Mouse (Mus musculus) neural tube, embryonic 15.5 days (tissue): ENCODE measurements around the gene Col11a2. TPM values are rescaled to one million over a fixed set of nuclear protein-coding genes. Genes with fewer than 3 reads are reported as not detected.
A peak's percentile ranks its signal among the peaks of the same experiment; 100 is the strongest.

Source experiments
- ATAC-seq: fragments of 200-750 bp; cut with Nextera tagmentation; 2 replicates; pipeline ENCODE4 v1.8.0; 2017; ENCODE audit warnings: mild to moderate bottlenecking, moderate TSS enrichment, moderate library complexity; ENCODE audit not compliant: low FRiP score
- H3K27ac ChIP-seq: fragments of 300-500 bp; sonication (generic); replicated peaks from 2 replicates; pipeline ENCODE4 v1.5.1; 2015; ENCODE audit warnings: mild to moderate bottlenecking, inconsistent platforms
- H3K27me3 ChIP-seq: fragments of 300-500 bp; sonication (generic); replicated peaks from 2 replicates; pipeline ENCODE4 v1.6.1; 2015; ENCODE audit warnings: inconsistent platforms
- H3K36me3 ChIP-seq: fragments of 300-500 bp; sonication (generic); 2 replicates; pipeline ENCODE4 v1.6.1; 2015; ENCODE audit warnings: inconsistent platforms
- H3K4me1 ChIP-seq: fragments of 300-500 bp; sonication (generic); 2 replicates; pipeline ENCODE4 v1.6.1; 2015; ENCODE audit warnings: inconsistent platforms
- H3K4me2 ChIP-seq: fragments of 300-500 bp; sonication (generic); 2 replicates; pipeline ENCODE4 v1.6.1; 2015; ENCODE audit warnings: inconsistent platforms, mild to moderate bottlenecking, moderate library complexity
- H3K4me3 ChIP-seq: fragments of 300-500 bp; sonication (generic); replicated peaks from 2 replicates; pipeline ENCODE4 v1.5.1; 2015; ENCODE audit warnings: mild to moderate bottlenecking, inconsistent platforms
- H3K9ac ChIP-seq: fragments of 300-500 bp; sonication (generic); replicated peaks from 2 replicates; pipeline ENCODE4 v1.6.1; 2015; ENCODE audit warnings: mild to moderate bottlenecking, inconsistent platforms
- H3K9me3 ChIP-seq: fragments of 300-500 bp; sonication (generic); replicated peaks from 2 replicates; pipeline ENCODE4 v1.6.1; 2016; ENCODE audit warnings: inconsistent platforms
- WGBS: fragments of 180-500 bp; shearing (Covaris S2); methylation state at CpG from one replicate; pipeline ENCODE4 v1.1.7; 2015; ENCODE audit warnings: mixed read lengths; 5-methylcytosine and 5-hydroxymethylcytosine counted together
- polyA plus RNA-seq: library from polyadenylated mRNA; unstranded; fragments of >200 nt; fragmentation: Nextera tagmentation; extraction: Ambion mirVana; gene quantifications from 2 replicates; pipeline ENCODE4 v1.2.1, GENCODE M21; 2015

The Col11a2 gene
- polyA plus RNA-seq, 1 experiment from 2014 or later = 9.4 TPM

DNA sequence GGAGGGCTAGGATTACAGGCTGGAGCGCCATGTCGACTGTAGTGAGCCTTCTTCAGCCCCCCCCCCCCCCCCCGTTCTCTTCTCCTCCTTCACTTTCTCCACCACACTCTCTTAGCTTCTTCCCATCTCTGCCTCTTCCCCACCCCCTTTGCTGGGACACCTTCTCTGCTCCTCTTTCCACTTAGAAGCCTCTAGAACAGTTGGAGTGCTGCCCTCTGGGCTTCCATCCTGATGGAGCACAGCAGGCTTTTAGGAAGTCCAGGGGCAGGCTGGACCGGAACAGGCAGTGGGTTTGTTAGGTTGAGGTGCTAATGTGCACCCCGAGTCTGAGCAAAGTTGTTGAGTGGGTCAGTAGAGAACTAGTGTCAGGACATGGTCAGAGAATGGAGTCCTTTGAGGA, 29.1 kb upstream of the Col11a2 start:
- H3K4me1 ChIP-seq = no peaks in the 10 kb centered on the region
- ATAC-seq = no peak
- no peak overlapping the region for H3K27ac ChIP-seq
- no peaks in the 10 kb centered on the region for H3K9me3 ChIP-seq
- H3K27me3 ChIP-seq = no peaks in the 10 kb centered on the region
- 81% methylated on average over 3 of the region's 5 CpGs for WGBS
- no peak overlapping the region for H3K4me3 ChIP-seq
- 0 out of 2 replicates have a peak, but pooled peaks cover 2% of the 10 kb centered on the region for H3K36me3 ChIP-seq
- no peak overlapping the region for H3K4me2 ChIP-seq
- H3K9ac ChIP-seq = no peak overlapping the region

DNA sequence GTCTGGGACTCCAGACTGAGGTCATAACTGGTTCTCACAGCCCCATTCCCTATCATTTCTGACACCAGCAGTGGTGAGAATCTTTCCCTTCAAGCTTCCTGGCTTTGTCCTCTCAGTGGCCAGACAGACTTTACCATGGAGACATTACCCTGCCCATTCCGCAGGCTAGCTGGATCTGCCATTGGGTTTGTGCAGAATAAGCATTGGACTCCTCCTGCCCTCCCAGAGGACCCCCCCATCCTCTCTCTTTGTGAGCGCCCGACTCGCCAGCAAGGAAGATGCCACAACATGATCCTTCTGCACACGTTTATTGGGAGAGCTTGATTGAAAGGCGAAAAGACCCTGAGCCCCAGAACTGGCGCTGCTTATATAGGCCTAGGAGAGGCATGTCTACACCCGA, 25.8 kb upstream of the Col11a2 start:
- H3K27ac ChIP-seq = no peak overlapping the region
- no peaks in the 10 kb centered on the region for H3K4me1 ChIP-seq
- no peak for ATAC-seq
- WGBS = 93% methylated on average over 8 of the region's 8 CpGs
- no peak overlapping the region for H3K4me3 ChIP-seq
- H3K9ac ChIP-seq = no peak overlapping the region
- no peak overlapping the region for H3K4me2 ChIP-seq
- 0 out of 2 replicates have a peak, but pooled peaks cover 2% of the 10 kb centered on the region for H3K36me3 ChIP-seq
- H3K9me3 ChIP-seq = no peaks in the 10 kb centered on the region
- no peaks in the 10 kb centered on the region for H3K27me3 ChIP-seq

DNA sequence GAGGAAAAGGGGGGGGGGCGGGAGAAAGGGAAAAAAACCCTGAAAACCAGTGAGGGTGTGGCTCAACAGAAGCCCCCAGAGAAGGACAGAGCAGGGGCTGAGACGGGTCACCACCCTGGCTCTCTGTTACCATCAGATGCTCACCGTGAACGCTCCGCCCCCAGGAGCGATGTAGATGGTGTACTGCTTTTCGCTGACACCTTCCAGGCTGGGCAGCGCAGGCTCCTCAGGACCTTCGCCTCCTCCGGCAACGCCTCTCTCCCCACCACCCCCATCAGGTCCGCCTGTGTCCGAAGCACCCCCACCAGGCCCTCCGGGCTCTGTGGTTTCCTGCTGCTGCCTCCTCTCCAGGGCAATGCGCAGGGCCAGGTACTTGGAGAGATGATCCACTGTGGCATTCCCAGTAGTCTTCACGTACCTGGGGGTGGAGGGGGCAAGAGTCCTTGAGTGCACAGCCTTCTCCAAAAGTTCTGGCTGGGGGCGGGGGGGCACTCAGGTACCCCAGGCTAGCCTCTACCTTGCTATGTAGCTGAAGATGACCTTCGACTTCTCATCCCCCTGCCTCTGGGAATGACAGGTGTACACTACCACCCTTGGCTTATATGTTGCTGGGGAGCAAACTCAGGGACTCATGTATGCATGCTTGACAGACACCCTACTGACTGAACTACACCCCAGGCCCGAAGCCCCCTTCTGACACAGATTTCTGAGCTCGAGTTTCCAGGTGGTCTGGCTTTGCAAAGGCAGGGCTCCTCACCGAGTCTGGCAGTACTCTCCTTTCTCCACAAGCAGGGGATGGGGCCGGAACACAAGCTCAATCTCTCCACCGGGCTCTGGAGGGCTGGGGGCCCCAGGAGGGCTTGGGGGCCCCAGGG, 17.5 kb upstream of the Col11a2 start:
- no peak overlapping the region for H3K27ac ChIP-seq
- H3K9me3 ChIP-seq = no peaks in the 10 kb centered on the region
- H3K4me1 ChIP-seq = peaks cover 36% of the 10 kb centered on the region
- no peak for ATAC-seq
- H3K27me3 ChIP-seq = no peaks in the 10 kb centered on the region
- no peak overlapping the region for H3K9ac ChIP-seq
- 97% methylated on average over 23 of the region's 23 CpGs for WGBS
- H3K4me2 ChIP-seq = no peak overlapping the region
- H3K4me3 ChIP-seq = no peak overlapping the region
- peaks cover 11% of the 10 kb centered on the region for H3K36me3 ChIP-seq

GRCm38 (mm10) chr17:34022414-34022783, 16.8 kb upstream of the Col11a2 start:
- Histone ChIP-seq H3K27me3 (no peaks in the 10 kb centered on the region), H3K4me1 (peaks cover 43% of the 10 kb centered on the region), H3K9me3 (no peaks in the 10 kb centered on the region), H3K9ac (no peak overlapping the region), H3K4me3 (no peak overlapping the region), H3K4me2 (no peak overlapping the region), H3K36me3 (peaks cover 11% of the 10 kb centered on the region), H3K27ac (no peak overlapping the region)
- 90% methylated on average over 14 of the region's 14 CpGs for WGBS
- no peak for ATAC-seq

GRCm38 (mm10) chr17:34022987-34023386, 16.2 kb upstream of the Col11a2 start:
- Histone ChIP-seq H3K9me3 (no peaks in the 10 kb centered on the region), H3K4me3 (no peak overlapping the region), H3K27ac (no peak overlapping the region), H3K9ac (no peak overlapping the region), H3K4me1 (peaks cover 48% of the 10 kb centered on the region), H3K27me3 (no peaks in the 10 kb centered on the region), H3K36me3 (peaks cover 11% of the 10 kb centered on the region), H3K4me2 (peak overlapping the region; percentile 98; the same call in 1 of the 2 replicates)
- WGBS = 97% methylated on average over 20 of the region's 20 CpGs
- ATAC-seq = no peak

- 71% methylated on average over 9 of the region's 9 CpGs for WGBS
- H3K27me3 ChIP-seq = no peaks in the 10 kb centered on the region
- H3K4me2 ChIP-seq = peak overlapping the region; percentile 98
- peaks cover 13% of the 10 kb centered on the region for H3K36me3 ChIP-seq
- H3K4me3 ChIP-seq = peak overlapping the region; percentile 80
- H3K4me1 ChIP-seq = peaks cover 55% of the 10 kb centered on the region
- no peak for ATAC-seq
- H3K9me3 ChIP-seq = no peaks in the 10 kb centered on the region
- H3K9ac ChIP-seq = peak overlapping the region; percentile 91
- peak overlapping the region; percentile 98 for H3K27ac ChIP-seq
Measured at GRCm38 (mm10) chr17:34023678-34024077, 15.6 kb upstream of the Col11a2 start.

DNA sequence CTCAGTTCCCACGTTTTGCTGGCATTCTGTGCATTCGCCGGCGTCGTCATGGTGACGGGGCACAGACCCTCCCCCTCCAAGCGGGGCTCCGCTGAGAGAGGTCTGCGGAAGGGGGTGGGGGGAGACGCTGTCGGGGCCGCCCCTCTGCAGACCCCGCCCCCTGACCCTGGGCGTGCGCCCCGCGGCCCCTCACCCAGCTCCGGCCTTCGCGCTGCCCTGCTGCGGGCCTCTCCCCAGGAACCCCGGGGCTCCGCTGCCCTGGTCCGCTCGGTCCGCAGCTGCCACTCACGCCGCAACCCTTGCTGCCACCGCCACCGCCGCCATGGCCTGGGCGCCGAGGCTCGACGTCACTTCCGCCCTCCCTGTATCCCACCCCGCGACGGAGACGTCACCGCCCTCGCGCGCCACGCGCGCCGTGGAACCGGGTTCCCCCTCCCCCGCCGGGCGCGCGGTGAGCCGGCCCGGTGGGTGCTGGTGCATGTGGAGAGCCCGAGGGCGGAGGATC, 14.9 kb upstream of the Col11a2 start, which contains the start of gene Ring1:
Ring1 (minus strand) TSS at position 364 of the 505 bp plus-strand sequence.
- peak; percentile 82 for ATAC-seq
- H3K4me2 ChIP-seq = peak within 1 kb of the TSS; percentile 98
- peak within 1 kb of the TSS; percentile 91 for H3K9ac ChIP-seq
- WGBS = under 1% methylated on average over 53 of the region's 58 CpGs
- H3K27me3 ChIP-seq = no peaks in the 10 kb centered on the region
- H3K4me3 ChIP-seq = peak within 1 kb of the TSS; percentile 80
- H3K4me1 ChIP-seq = peaks cover 62% of the 10 kb centered on the region
- H3K27ac ChIP-seq = peak within 1 kb of the TSS; percentile 98
- peaks cover 20% of the 10 kb centered on the region for H3K36me3 ChIP-seq
- H3K9me3 ChIP-seq = no peaks in the 10 kb centered on the region

- H3K4me3 ChIP-seq = peak overlapping the region; percentile 80
- H3K27me3 ChIP-seq = no peaks in the 10 kb centered on the region
- H3K27ac ChIP-seq = peak overlapping the region; percentile 98
- peak; percentile 12 for ATAC-seq
- H3K9me3 ChIP-seq = no peaks in the 10 kb centered on the region
- H3K4me1 ChIP-seq = peaks cover 69% of the 10 kb centered on the region
- H3K36me3 ChIP-seq = peaks cover 26% of the 10 kb centered on the region
- WGBS = under 1% methylated on average over 56 of the region's 57 CpGs
- H3K9ac ChIP-seq = peak overlapping the region; percentile 91
- peak overlapping the region; percentile 98 for H3K4me2 ChIP-seq
Measured at GRCm38 (mm10) chr17:34024861-34025755, 14.1 kb upstream of the Col11a2 start.

DNA sequence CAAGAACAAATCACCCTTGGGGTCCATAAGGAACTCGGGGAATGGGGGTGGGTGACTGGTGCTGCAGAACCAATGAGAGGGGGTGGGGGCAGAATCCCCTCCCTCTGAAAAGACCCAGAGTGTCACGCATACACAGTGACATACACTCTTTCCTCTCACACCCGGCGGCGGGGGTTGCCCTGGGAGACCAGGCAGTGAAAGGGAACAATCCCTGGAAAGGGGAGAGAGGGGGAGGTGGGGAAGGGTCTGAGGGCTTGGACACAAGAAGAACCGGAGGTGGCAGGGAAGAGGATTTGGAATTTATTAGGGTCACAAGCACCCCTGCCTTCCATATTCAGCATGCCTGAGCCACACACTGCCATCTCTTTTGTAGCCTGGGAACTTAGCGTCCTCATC, 13.5 kb upstream of the Col11a2 start:
- peak overlapping the region; percentile 80 for H3K4me3 ChIP-seq
- peaks cover 76% of the 10 kb centered on the region for H3K4me1 ChIP-seq
- ATAC-seq = peak; percentile 7; the same call in 1 of the 2 replicates
- H3K27me3 ChIP-seq = no peaks in the 10 kb centered on the region
- H3K36me3 ChIP-seq = peaks cover 24% of the 10 kb centered on the region
- peak overlapping the region; percentile 98 for H3K27ac ChIP-seq
- H3K9me3 ChIP-seq = no peaks in the 10 kb centered on the region
- peak overlapping the region; percentile 98 for H3K4me2 ChIP-seq
- peak overlapping the region; percentile 91; the same call in 1 of the 2 replicates for H3K9ac ChIP-seq
- 6% methylated on average over 7 of the region's 7 CpGs for WGBS

DNA sequence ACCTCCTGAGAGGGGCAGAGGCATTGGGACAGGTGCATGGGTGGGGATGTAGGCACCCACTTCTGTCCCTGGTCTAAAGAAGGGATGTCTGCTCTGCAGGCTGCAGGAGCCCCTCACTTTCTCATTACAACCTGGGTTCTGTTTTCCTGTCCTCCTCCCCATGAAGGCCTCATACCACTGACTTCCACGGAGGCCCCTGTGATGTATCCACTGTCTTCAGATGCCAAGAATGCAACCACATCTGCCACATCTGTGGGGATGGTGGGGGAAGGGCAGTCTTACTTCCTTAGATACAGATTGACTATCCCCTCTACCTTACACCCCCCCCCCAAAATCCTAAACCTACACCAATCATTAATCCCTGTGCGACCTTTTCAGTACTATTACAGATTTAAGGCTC, 13.0 kb upstream of the Col11a2 start:
- peak overlapping the region; percentile 80 for H3K4me3 ChIP-seq
- no peaks in the 10 kb centered on the region for H3K9me3 ChIP-seq
- WGBS = 10% methylated on average over 2 of the region's 2 CpGs
- H3K4me2 ChIP-seq = peak overlapping the region; percentile 98
- H3K9ac ChIP-seq = peak overlapping the region; percentile 91; the same call in 1 of the 2 replicates
- no peaks in the 10 kb centered on the region for H3K27me3 ChIP-seq
- peak overlapping the region; percentile 98 for H3K27ac ChIP-seq
- peaks cover 77% of the 10 kb centered on the region for H3K4me1 ChIP-seq
- peaks cover 19% of the 10 kb centered on the region for H3K36me3 ChIP-seq
- ATAC-seq = no peak

DNA sequence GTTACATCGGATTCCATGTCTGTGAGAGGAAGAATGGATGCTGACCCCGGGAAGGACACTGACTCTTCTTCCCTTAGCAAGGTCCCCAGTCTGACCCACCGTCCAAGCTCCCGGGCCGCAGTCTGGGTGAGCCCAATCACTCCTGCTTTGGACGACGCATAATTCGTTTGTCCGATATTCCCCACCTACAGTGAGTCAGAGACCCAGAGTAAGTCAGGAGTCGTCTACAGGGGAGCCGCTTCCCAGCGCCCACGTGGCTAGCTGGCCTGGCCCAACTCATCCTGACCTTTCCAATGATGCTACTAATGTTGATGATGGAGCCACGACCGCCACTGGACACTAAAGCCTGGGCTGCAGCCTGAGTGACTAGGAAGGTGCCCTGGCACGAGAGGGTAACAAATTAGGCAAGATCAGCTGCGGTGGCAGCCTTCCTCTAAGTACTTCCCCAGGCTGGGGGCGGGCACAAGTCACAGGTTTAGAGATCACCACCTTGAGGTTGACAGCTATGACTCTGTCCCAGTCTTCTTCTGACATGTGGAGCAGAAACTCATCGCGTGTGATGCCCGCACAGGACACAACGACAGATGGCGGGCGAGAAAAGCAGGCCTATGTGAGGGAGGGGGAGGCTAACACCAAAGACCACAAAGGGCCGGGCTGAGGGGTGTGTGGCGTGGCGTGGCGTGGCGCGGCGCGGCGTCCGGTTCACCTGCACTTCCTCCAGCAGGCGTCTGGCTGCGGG, 12.2 kb upstream of the Col11a2 start:
- 2% methylated on average over 35 of the region's 36 CpGs for WGBS
- Histone ChIP-seq H3K9me3 (no peaks in the 10 kb centered on the region), H3K4me1 (peaks cover 77% of the 10 kb centered on the region), H3K4me3 (peak overlapping the region; percentile 64), H3K27me3 (no peaks in the 10 kb centered on the region), H3K4me2 (peak overlapping the region; percentile 98), H3K9ac (peak overlapping the region; percentile 67), H3K27ac (peak overlapping the region; percentile 98), H3K36me3 (peaks cover 18% of the 10 kb centered on the region)
- no peak for ATAC-seq
